Mouse (Mus musculus) R1 (cell line): ENCODE measurements around the gene 9530077C05Rik.
A peak's percentile ranks its signal among the peaks of the same experiment; 100 is the strongest.

Source experiments
- DNase-seq: peaks from one replicate; pipeline ENCODE4 v3.0.0-alpha.2; 2018; ENCODE audit warnings: low read depth, low spot score

The 9530077C05Rik gene

GRCm38 (mm10) chr9:22455041-22455440, 43.7 kb downstream of the 9530077C05Rik start:
- DNase-seq = no peak

GRCm38 (mm10) chr9:22457142-22457835, 46.0 kb downstream of the 9530077C05Rik start:
- DNase-seq = no peak

GRCm38 (mm10) chr9:22461946-22462345, 50.6 kb downstream of the 9530077C05Rik start:
- no peak for DNase-seq

GRCm38 (mm10) chr9:22466212-22466611, 54.9 kb downstream of the 9530077C05Rik start:
- no peak for DNase-seq

GRCm38 (mm10) chr9:22467371-22468169, 56.3 kb downstream of the 9530077C05Rik start:
- peak; percentile 69 for DNase-seq

- DNase-seq = peak; percentile 88
These were observed 57.0 kb downstream of the 9530077C05Rik start for GRCm38 (mm10) chr9:22468170-22468898.

- DNase-seq = no peak
These were observed 57.6 kb downstream of the 9530077C05Rik start for GRCm38 (mm10) chr9:22468899-22469259.

- DNase-seq = no peak
These were observed 58.3 kb downstream of the 9530077C05Rik start, which contains the start of gene Rp9 for GRCm38 (mm10) chr9:22469643-22470042. Gene Rp9 (minus strand): TSS chr9:22469743.

- peak; percentile 99 for DNase-seq
These were observed 64.1 kb downstream of the 9530077C05Rik start, which contains the start of gene Bbs9 for GRCm38 (mm10) chr9:22475424-22475868. Gene Bbs9 (plus strand): TSS chr9:22475715.

- peak; percentile 27 for DNase-seq
These were observed 65.0 kb downstream of the 9530077C05Rik start for GRCm38 (mm10) chr9:22476265-22476664.

GRCm38 (mm10) chr9:22478946-22479345, 67.6 kb downstream of the 9530077C05Rik start:
- DNase-seq = peak; percentile 88

- no peak for DNase-seq
These were observed 72.7 kb downstream of the 9530077C05Rik start for GRCm38 (mm10) chr9:22483866-22484561.

GRCm38 (mm10) chr9:22484562-22485308, 73.4 kb downstream of the 9530077C05Rik start:
- DNase-seq = no peak

- DNase-seq = peak; percentile 87
These were observed 74.9 kb downstream of the 9530077C05Rik start for GRCm38 (mm10) chr9:22486211-22486610.

- DNase-seq = no peak
These were observed 77.7 kb downstream of the 9530077C05Rik start for GRCm38 (mm10) chr9:22488963-22489362.
